Mouse (Mus musculus) embryonic facial prominence, embryonic 10.5 days (tissue): ENCODE measurements at regions not wholly inside any gene's neighbourhood (a gene's known extent, or its start where the extent isn't known, plus 50 kb on each side); places are given as distances from the start of the nearest gene placed in this dataset.
"Not testable (repeated sequence)": the region's sequence is repeated elsewhere in the genome, so short reads cannot be mapped to it uniquely, and the experiment has no call there.

ENCODE experiments used
- DNase-seq: peaks from one replicate; pipeline ENCODE4 v3.0.0-alpha.2; 2017; ENCODE audit warnings: low spot score
- H3K27ac ChIP-seq: fragments of 300-500 bp; sonication (generic); replicated peaks from 2 replicates; pipeline ENCODE4 v1.5.1; 2016; ENCODE audit warnings: mild to moderate bottlenecking
- H3K27me3 ChIP-seq: fragments of 300-500 bp; sonication (generic); replicated peaks from 2 replicates; pipeline ENCODE4 v1.6.1; 2016; ENCODE audit warnings: low read depth, mild to moderate bottlenecking; ENCODE audit not compliant: poor library complexity, severe bottlenecking
- H3K36me3 ChIP-seq: fragments of 300-500 bp; sonication (generic); replicated peaks from 2 replicates; pipeline ENCODE4 v1.6.1; 2016; ENCODE audit warnings: mild to moderate bottlenecking, moderate library complexity
- H3K4me1 ChIP-seq: fragments of 300-500 bp; sonication (generic); 2 replicates; pipeline ENCODE4 v1.6.1; 2016
- H3K4me3 ChIP-seq: fragments of 300-500 bp; sonication (generic); 2 replicates; pipeline ENCODE4 v1.5.1; 2016; ENCODE audit warnings: mild to moderate bottlenecking, moderate library complexity
- H3K9me3 ChIP-seq: fragments of 300-500 bp; sonication (generic); 2 replicates; pipeline ENCODE4 v1.6.1; 2016; ENCODE audit warnings: mild to moderate bottlenecking
- WGBS: fragments of 180-500 bp; shearing (Covaris S2); methylation state at CpG from one replicate; pipeline ENCODE4 v1.1.7; 2016; 5-methylcytosine and 5-hydroxymethylcytosine counted together

DNA sequence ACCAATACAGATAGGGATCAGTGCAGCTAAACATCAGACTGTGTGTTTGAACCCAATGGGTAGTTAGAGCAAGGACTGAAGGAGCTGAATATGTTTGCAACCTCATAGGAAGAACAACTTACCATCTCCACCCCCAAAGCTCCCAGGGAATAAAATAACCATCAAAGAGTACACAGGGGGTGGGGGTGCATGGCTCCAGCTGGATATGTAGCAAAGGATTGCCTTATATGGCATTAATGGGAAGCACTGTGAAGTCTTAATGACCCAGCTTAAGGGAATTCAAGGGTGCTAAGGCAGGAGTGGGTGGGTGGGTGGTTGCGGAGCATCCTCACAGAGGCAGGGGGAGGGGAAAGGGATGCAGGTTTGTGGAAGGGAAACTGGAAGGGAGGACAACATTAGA lies 404.0 kb upstream of the Gm12887 start:
- no peaks in the 10 kb centered on the region for H3K27me3 ChIP-seq
- 89% methylated on average over 1 of the region's 1 CpGs for WGBS
- H3K36me3 ChIP-seq = no peaks in the 10 kb centered on the region
- no peaks in the 10 kb centered on the region for H3K4me1 ChIP-seq
- no peak overlapping the region for H3K27ac ChIP-seq
- no peak overlapping the region for H3K4me3 ChIP-seq
- no peak for DNase-seq
- peaks cover 92% of the 10 kb centered on the region for H3K9me3 ChIP-seq

- no peak overlapping the region for H3K4me3 ChIP-seq
- no peak overlapping the region for H3K27ac ChIP-seq
- no peaks in the 10 kb centered on the region for H3K27me3 ChIP-seq
- no peaks in the 10 kb centered on the region for H3K4me1 ChIP-seq
- 90% methylated on average over 15 of the region's 15 CpGs for WGBS
- no peak for DNase-seq
- peaks cover 94% of the 10 kb centered on the region for H3K9me3 ChIP-seq
- no peaks in the 10 kb centered on the region for H3K36me3 ChIP-seq
Observed at GRCm38 (mm10) chr4:122022854-122023253, 401.0 kb upstream of the Gm12887 start.

DNA sequence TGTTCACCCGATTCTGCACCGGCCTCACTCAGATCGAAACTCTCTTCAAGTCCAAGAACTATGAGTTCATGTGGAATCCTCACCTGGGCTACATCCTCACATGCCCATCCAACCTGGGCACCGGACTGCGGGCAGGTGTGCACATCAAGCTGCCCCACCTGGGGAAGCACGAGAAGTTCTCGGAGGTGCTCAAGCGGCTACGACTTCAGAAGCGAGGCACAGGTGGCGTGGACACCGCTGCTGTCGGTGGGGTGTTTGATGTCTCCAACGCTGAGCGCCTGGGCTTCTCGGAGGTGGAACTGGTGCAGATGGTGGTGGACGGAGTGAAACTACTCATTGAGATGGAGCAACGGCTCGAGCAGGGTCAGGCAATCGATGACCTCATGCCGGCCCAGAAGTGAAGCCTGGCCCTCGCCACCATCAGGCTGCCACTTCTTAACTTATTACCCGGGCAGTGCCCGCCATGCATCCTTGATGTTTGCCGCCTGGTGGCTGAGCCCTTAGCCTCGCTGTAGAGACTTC lies 387.1 kb upstream of the Gm12887 start:
- 94% methylated on average over 26 of the region's 26 CpGs for WGBS

DNA sequence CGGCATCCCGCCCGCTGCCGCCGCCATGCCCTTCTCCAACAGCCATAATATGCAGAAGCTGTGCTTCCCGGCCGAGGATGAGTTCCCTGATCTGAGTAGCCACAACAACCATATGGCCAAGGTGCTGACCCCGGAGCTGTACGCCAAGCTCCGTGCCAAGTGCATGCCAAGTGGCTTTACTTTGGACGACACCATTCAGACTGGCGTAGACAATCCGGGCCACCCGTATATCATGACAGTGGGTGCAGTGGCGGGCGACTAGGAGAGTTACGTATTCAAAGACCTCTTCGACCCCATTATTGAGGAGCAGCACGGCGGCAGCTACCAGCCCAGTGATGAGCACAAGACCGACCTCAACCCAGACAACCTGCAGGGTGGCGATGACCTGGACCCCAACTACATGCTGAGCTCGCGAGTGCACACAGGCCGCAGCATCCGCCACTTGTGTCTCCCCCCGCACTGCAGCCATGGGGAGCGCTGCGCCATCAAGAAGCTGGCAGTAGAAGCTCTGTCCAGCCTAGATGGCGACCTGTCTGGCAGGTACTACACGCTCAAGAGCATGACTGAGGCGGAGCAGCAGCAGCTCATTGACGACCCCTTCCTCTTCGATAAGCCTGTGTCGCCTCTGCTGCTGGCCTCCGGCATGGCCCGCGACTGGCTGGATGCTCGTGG lies 386.4 kb upstream of the Gm12887 start:
- WGBS = 93% methylated on average over 39 of the region's 39 CpGs

More for the DNA sequence above, 387.1 kb upstream of the Gm12887 start:
- not testable (repeated sequence) for DNase-seq, H3K27me3 ChIP-seq, H3K27ac ChIP-seq, H3K36me3 ChIP-seq, H3K4me3 ChIP-seq, H3K4me1 ChIP-seq
- H3K9me3 ChIP-seq = peaks cover 84% of the 10 kb centered on the region

DNA sequence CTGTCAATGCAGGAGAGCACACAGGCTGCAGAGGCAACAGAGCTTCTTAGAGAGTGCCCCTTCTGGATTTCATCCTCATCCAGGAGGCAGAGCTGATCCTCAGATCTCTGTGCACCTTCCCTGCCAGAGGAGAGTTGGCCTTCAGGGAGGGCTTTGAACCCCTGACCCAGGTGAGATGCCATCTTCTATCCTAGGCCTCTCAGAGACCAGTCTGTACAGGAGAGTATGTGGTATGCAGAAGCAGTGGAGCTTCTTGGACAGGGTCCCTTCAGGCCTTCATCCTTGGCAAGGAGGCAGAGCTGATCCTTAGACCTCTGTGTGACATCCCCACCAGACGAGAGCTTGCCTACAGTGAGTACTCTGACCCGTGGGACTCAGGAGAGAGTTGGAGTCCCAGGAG lies 364.8 kb upstream of the Gm12887 start:
- Histone ChIP-seq H3K4me3 (no peak overlapping the region), H3K4me1 (no peaks in the 10 kb centered on the region), H3K27me3 (no peaks in the 10 kb centered on the region), H3K9me3 (peaks cover 63% of the 10 kb centered on the region), H3K27ac (no peak overlapping the region), H3K36me3 (no peaks in the 10 kb centered on the region)
- 77% methylated on average over 2 of the region's 2 CpGs for WGBS
- no peak for DNase-seq

More for the DNA sequence above, 386.4 kb upstream of the Gm12887 start:
- peaks cover 84% of the 10 kb centered on the region for H3K9me3 ChIP-seq
- H3K36me3 ChIP-seq = no peaks in the 10 kb centered on the region
- no peak for DNase-seq
- H3K27ac ChIP-seq = no peak overlapping the region
- no peaks in the 10 kb centered on the region for H3K4me1 ChIP-seq
- H3K27me3 ChIP-seq = no peaks in the 10 kb centered on the region
- H3K4me3 ChIP-seq = no peak overlapping the region

DNA sequence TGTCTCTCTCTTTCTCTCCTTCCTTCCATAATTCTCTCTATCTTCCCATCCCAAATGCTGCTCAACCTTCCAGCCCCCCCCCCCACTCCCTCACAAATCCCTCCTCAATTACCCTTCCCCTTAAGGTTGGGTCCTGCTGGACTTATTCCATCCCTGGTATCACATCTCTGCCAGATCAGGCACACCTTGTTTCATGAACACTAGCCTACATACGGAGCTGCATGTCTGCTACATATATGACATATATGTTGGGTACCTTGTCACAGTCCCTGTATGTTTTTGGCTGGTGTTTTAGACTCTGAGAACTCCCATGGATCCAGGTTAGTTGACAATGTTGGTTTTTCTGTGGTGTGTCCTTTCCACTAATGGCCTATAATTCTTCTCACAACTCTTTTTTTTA lies 363.5 kb upstream of the Gm12887 start:
- Histone ChIP-seq H3K27ac (no peak overlapping the region), H3K36me3 (no peaks in the 10 kb centered on the region), H3K4me3 (no peak overlapping the region), H3K4me1 (no peaks in the 10 kb centered on the region), H3K27me3 (no peaks in the 10 kb centered on the region), H3K9me3 (peaks cover 63% of the 10 kb centered on the region)
- DNase-seq = no peak
- 79% methylated on average over 1 of the region's 1 CpGs for WGBS

DNA sequence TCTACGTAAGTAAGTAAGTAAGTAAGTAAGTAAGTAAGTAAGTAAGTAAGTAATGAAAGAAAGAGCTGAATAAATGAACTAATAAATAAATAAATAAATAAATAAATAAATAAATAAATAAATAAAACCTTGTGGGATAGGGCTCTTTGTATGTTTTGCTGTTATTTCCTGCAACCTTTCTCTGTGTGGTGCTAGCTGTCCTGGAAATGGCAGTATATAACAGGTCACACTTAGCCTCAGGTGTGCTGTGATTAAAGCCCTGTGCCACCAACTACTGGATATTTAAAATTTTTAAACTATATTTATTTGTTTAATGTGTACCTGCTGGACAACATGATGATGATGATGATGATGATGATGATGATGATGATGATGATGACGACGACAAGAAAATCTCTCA lies 353.9 kb upstream of the Gm12887 start:
- H3K4me3 ChIP-seq = no peak overlapping the region
- H3K4me1 ChIP-seq = no peaks in the 10 kb centered on the region
- DNase-seq = no peak
- H3K36me3 ChIP-seq = no peaks in the 10 kb centered on the region
- H3K27ac ChIP-seq = no peak overlapping the region
- peaks cover 33% of the 10 kb centered on the region for H3K9me3 ChIP-seq
- WGBS = 78% methylated on average over 3 of the region's 3 CpGs
- H3K27me3 ChIP-seq = no peaks in the 10 kb centered on the region
